Mouse (Mus musculus) CH12.LX (cell line): ENCODE measurements around the gene C1ql1. TPM values are rescaled to one million over a fixed set of nuclear protein-coding genes. Genes with fewer than 3 reads are reported as not detected.
A peak's percentile ranks its signal among the peaks of the same experiment; 100 is the strongest.

Source experiments
- DNase-seq: peaks from one replicate; pipeline ENCODE4 v3.0.0-alpha.2; 2013; ENCODE audit errors: extremely low read depth
- H3K27ac ChIP-seq: 2 replicates; pipeline ENCODE4 v1.5.1; 2012; ENCODE audit warnings: low read depth, mild to moderate bottlenecking, control low read depth, moderate library complexity; ENCODE audit not compliant: insufficient read depth
- H3K27me3 ChIP-seq: replicated peaks from 2 replicates; pipeline ENCODE3; 2012; ENCODE audit warnings: inconsistent platforms
- H3K36me3 ChIP-seq, 2 experiments: replicated peaks in 1 of 2; 2 replicates each; pipeline versions ENCODE3 to v1.6.1; 2012; ENCODE audit warnings: inconsistent platforms in 1 of 2, low read length in 1 of 2, mild to moderate bottlenecking in 1 of 2, mixed read lengths in 1 of 2, moderate library complexity in 1 of 2; ENCODE audit not compliant: control insufficient read depth in 1 of 2, insufficient read depth in 1 of 2
- H3K4me1 ChIP-seq, 2 experiments: 2 replicates each; pipeline ENCODE4 v1.6.1; 2012; ENCODE audit warnings: inconsistent platforms in 1 of 2, moderate library complexity in 1 of 2; ENCODE audit not compliant: insufficient read depth in 2 of 2, control insufficient read depth in 1 of 2
- H3K4me2 ChIP-seq: 2 replicates; pipeline ENCODE4 v1.6.1; 2012; ENCODE audit warnings: low read depth, mild to moderate bottlenecking, control low read depth; ENCODE audit not compliant: poor library complexity, insufficient read depth, severe bottlenecking
- H3K4me3 ChIP-seq, 3 experiments: fragments of 150-350 bp in 1 of 3; sonication (generic) in 1 of 3; replicated peaks in 1 of 3; 2 replicates each; pipeline versions ENCODE3 to v1.5.1; 2011 to 2012; ENCODE audit warnings: low read depth in 2 of 3, low read length in 2 of 3, mild to moderate bottlenecking in 2 of 3, moderate library complexity in 2 of 3, control low read depth in 1 of 3, improper control_type of control experiment in 1 of 3, inconsistent platforms in 1 of 3, mixed read lengths in 1 of 3; ENCODE audit not compliant: poor library complexity in 1 of 3
- H3K79me2 ChIP-seq: replicated peaks from 2 replicates; pipeline ENCODE4 v1.6.1; 2012; ENCODE audit warnings: mild to moderate bottlenecking, moderate library complexity; ENCODE audit not compliant: control insufficient read depth, poor library complexity, insufficient read depth, severe bottlenecking; ENCODE audit errors: extremely low read depth
- H3K9ac ChIP-seq: 2 replicates; pipeline ENCODE4 v1.6.1; 2012; ENCODE audit warnings: low read depth, mild to moderate bottlenecking, control low read depth, moderate library complexity; ENCODE audit not compliant: insufficient read depth
- H3K9me3 ChIP-seq: replicated peaks from 2 replicates; pipeline ENCODE3; 2012; ENCODE audit warnings: low read length, inconsistent platforms, mixed read lengths
- BHLHE40 ChIP-seq: IDR thresholded peaks from 2 replicates; pipeline ENCODE4 v1.6.1; 2011; ENCODE audit warnings: mild to moderate bottlenecking, low read depth, low read length, improper control_type of control experiment
- CHD1 ChIP-seq: IDR thresholded peaks from 2 replicates; pipeline ENCODE4 v1.6.1; 2012; ENCODE audit warnings: low read depth, low read length, improper control_type of control experiment, inconsistent platforms
- CHD2 ChIP-seq: IDR thresholded peaks from 2 replicates; pipeline ENCODE4 v1.6.1; 2011; ENCODE audit warnings: low read length, improper control_type of control experiment
- CTCF ChIP-seq, 2 experiments: IDR thresholded peaks in 1 of 2; conservative IDR thresholded peaks in 1 of 2; 2 replicates each; pipeline ENCODE4 v1.5.1; 2011 to 2012; ENCODE audit warnings: low read depth in 2 of 2, low read length in 2 of 2, improper control_type of control experiment in 1 of 2, inconsistent platforms in 1 of 2, mild to moderate bottlenecking in 1 of 2, moderate library complexity in 1 of 2
- E2F4 ChIP-seq: IDR thresholded peaks from 2 replicates; pipeline ENCODE4 v1.6.1; 2011; ENCODE audit warnings: low read depth, low read length, improper control_type of control experiment; ENCODE audit not compliant: insufficient replicate concordance
- ELF1 ChIP-seq: IDR thresholded peaks from 2 replicates; pipeline ENCODE4 v1.6.1; 2014; ENCODE audit warnings: low read depth, mild to moderate bottlenecking, inconsistent platforms, low read length, improper control_type of control experiment
- EP300 ChIP-seq: IDR thresholded peaks from 2 replicates; pipeline ENCODE4 v1.6.1; 2011; ENCODE audit warnings: low read length, improper control_type of control experiment
- ETS1 ChIP-seq: conservative IDR thresholded peaks from 2 replicates; pipeline ENCODE4 v1.6.1; 2012; ENCODE audit warnings: low read depth, mild to moderate bottlenecking, inconsistent platforms, low read length, improper control_type of control experiment, moderate library complexity
- GABPA ChIP-seq: IDR thresholded peaks from 2 replicates; pipeline ENCODE4 v1.6.1; 2012; ENCODE audit warnings: low read depth, low read length, improper control_type of control experiment, inconsistent platforms; ENCODE audit not compliant: insufficient replicate concordance
- HCFC1 ChIP-seq: IDR thresholded peaks from 2 replicates; pipeline ENCODE4 v1.6.1; 2012; ENCODE audit warnings: low read depth, mild to moderate bottlenecking, inconsistent platforms, low read length, improper control_type of control experiment
- IRF4 ChIP-seq: IDR thresholded peaks from 2 replicates; pipeline ENCODE4 v1.6.1; 2014; ENCODE audit warnings: low read depth, mild to moderate bottlenecking, inconsistent platforms, low read length, improper control_type of control experiment
- JUN ChIP-seq: IDR thresholded peaks from 2 replicates; pipeline ENCODE4 v1.6.1; 2011; ENCODE audit warnings: low read depth, mild to moderate bottlenecking, low read length, improper control_type of control experiment, moderate library complexity; ENCODE audit not compliant: insufficient read depth
- JUND ChIP-seq: conservative IDR thresholded peaks from 2 replicates; pipeline ENCODE4 v1.6.1; 2011; ENCODE audit warnings: low read depth, low read length, improper control_type of control experiment
- KAT2A ChIP-seq: IDR thresholded peaks from 2 replicates; pipeline ENCODE4 v1.6.1; 2012; ENCODE audit warnings: low read length, improper control_type of control experiment, inconsistent platforms; ENCODE audit not compliant: insufficient replicate concordance
- MAFK ChIP-seq: IDR thresholded peaks from 2 replicates; pipeline ENCODE4 v1.6.1; 2011; ENCODE audit warnings: low read length, improper control_type of control experiment; ENCODE audit not compliant: insufficient replicate concordance
- MAX ChIP-seq: IDR thresholded peaks from 2 replicates; pipeline ENCODE4 v1.6.1; 2011; ENCODE audit warnings: low read length, improper control_type of control experiment
- MAZ ChIP-seq: IDR thresholded peaks from 2 replicates; pipeline ENCODE4 v1.6.1; 2012; ENCODE audit warnings: low read depth, mild to moderate bottlenecking, inconsistent platforms, low read length, improper control_type of control experiment, moderate library complexity
- MEF2A ChIP-seq: IDR thresholded peaks from 2 replicates; pipeline ENCODE4 v1.6.1; 2014; ENCODE audit warnings: low read depth, mild to moderate bottlenecking, inconsistent platforms, low read length, improper control_type of control experiment, borderline replicate concordance
- MXI1 ChIP-seq: IDR thresholded peaks from 2 replicates; pipeline ENCODE4 v1.6.1; 2011; ENCODE audit warnings: mild to moderate bottlenecking, low read depth, low read length, improper control_type of control experiment
- MYC ChIP-seq: IDR thresholded peaks from 2 replicates; pipeline ENCODE4 v1.6.1; 2011; ENCODE audit warnings: low read depth, mild to moderate bottlenecking, improper control_type of control experiment, low read length
- NELFE ChIP-seq: IDR thresholded peaks from 2 replicates; pipeline ENCODE4 v1.6.1; 2011; ENCODE audit warnings: low read depth, low read length, improper control_type of control experiment
- NRF1 ChIP-seq: IDR thresholded peaks from 2 replicates; pipeline ENCODE4 v1.6.1; 2014; ENCODE audit warnings: low read depth, mild to moderate bottlenecking, inconsistent platforms, low read length, improper control_type of control experiment, moderate library complexity
- PAX5 ChIP-seq: IDR thresholded peaks from 2 replicates; pipeline ENCODE4 v1.6.1; 2012; ENCODE audit warnings: low read length, inconsistent platforms, mixed read lengths
- POLR2A ChIP-seq: IDR thresholded peaks from 2 replicates; pipeline ENCODE4 v1.6.1; 2011; ENCODE audit warnings: low read depth, mild to moderate bottlenecking, improper control_type of control experiment, low read length
- POLR2AphosphoS2 ChIP-seq: IDR thresholded peaks from 2 replicates; pipeline ENCODE4 v1.6.1; 2011; ENCODE audit warnings: low read depth, low read length, improper control_type of control experiment
- RAD21 ChIP-seq: IDR thresholded peaks from 2 replicates; pipeline ENCODE4 v1.6.1; 2011; ENCODE audit warnings: low read depth, mild to moderate bottlenecking, low read length, improper control_type of control experiment, moderate library complexity
- RCOR1 ChIP-seq: conservative IDR thresholded peaks from 2 replicates; pipeline ENCODE4 v1.6.1; 2012; ENCODE audit warnings: low read depth, mild to moderate bottlenecking, inconsistent platforms, low read length, improper control_type of control experiment
- SIN3A ChIP-seq: IDR thresholded peaks from 2 replicates; pipeline ENCODE4 v1.6.1; 2012; ENCODE audit warnings: low read length, improper control_type of control experiment, inconsistent platforms
- SMC3 ChIP-seq: IDR thresholded peaks from 2 replicates; pipeline ENCODE4 v1.6.1; 2011; ENCODE audit warnings: low read depth, low read length, improper control_type of control experiment
- TBP ChIP-seq: conservative IDR thresholded peaks from 2 replicates; pipeline ENCODE4 v1.6.1; 2011; ENCODE audit warnings: low read depth, low read length, improper control_type of control experiment
- TCF12 ChIP-seq: IDR thresholded peaks from 2 replicates; pipeline ENCODE4 v1.6.1; 2014; ENCODE audit warnings: low read depth, mild to moderate bottlenecking, inconsistent platforms, low read length, improper control_type of control experiment
- UBTF ChIP-seq: IDR thresholded peaks from 2 replicates; pipeline ENCODE4 v1.6.1; 2012; ENCODE audit warnings: low read depth, mild to moderate bottlenecking, inconsistent platforms, low read length, improper control_type of control experiment, moderate library complexity
- USF1 ChIP-seq: IDR thresholded peaks from 2 replicates; pipeline ENCODE4 v1.6.1; 2014; ENCODE audit warnings: low read depth, mild to moderate bottlenecking, inconsistent platforms, low read length, improper control_type of control experiment
- USF2 ChIP-seq: conservative IDR thresholded peaks from 2 replicates; pipeline ENCODE4 v1.6.1; 2011; ENCODE audit warnings: low read depth, low read length, improper control_type of control experiment
- ZC3H11A ChIP-seq: IDR thresholded peaks from 2 replicates; pipeline ENCODE4 v1.6.1; 2012; ENCODE audit warnings: low read depth, mild to moderate bottlenecking, inconsistent platforms, low read length, improper control_type of control experiment
- ZKSCAN1 ChIP-seq: IDR thresholded peaks from 2 replicates; pipeline ENCODE4 v1.6.1; 2012; ENCODE audit warnings: low read depth, inconsistent platforms, low read length, improper control_type of control experiment, borderline replicate concordance
- ZMIZ1 ChIP-seq: IDR thresholded peaks from 2 replicates; pipeline ENCODE4 v1.6.1; 2012; ENCODE audit warnings: low read depth, mild to moderate bottlenecking, inconsistent platforms, low read length, improper control_type of control experiment
- ZNF384 ChIP-seq: IDR thresholded peaks from 2 replicates; pipeline ENCODE4 v1.6.1; 2012; ENCODE audit warnings: low read depth, low read length, improper control_type of control experiment, inconsistent platforms
- dilution Hi-C: fragments of 300-500 bp; cut with MboI; formaldehyde crosslinking; loops from 2 replicates; pipeline ENCODE4 v1.14.3; 2020; ENCODE audit warnings: low sequenced_read_pairs; ENCODE audit not compliant: extremely low pct_unique_long_range_greater_than_20kb, extremely low pct_ligation_motif_present
- in situ Hi-C: fragments of 300-500 bp; cut with MboI; formaldehyde crosslinking; loops from 3 replicates; pipeline ENCODE4 v1.14.3; 2019; ENCODE audit warnings: low sequenced_read_pairs, low pct_ligation_motif_present, low pct_unique_long_range_greater_than_20kb, mixed read lengths
- polyA plus RNA-seq: library from polyadenylated mRNA; unstranded; fragments of >175 nt; gene quantifications from 2 replicates; pipeline ENCODE4 v1.2.1, GENCODE M21; 2012; ENCODE audit warnings: low read depth; ENCODE audit not compliant: insufficient read length
- total RNA-seq, 2 experiments: library from RNA; depleted of rRNA; stranded (reverse); fragments of 300-350 nt in 1 of 2; fragments of >200 nt in 1 of 2; gene quantifications; 2 replicates each; pipeline ENCODE4 v1.2.3; 2012 to 2014

The C1ql1 gene
- total and polyA plus RNA-seq, 3 experiments: not detected

- H3K27me3 ChIP-seq: peaks cover 18% of the 10 kb centered on the region
- H3K4me3 ChIP-seq: no peak overlapping the region
- no peak; the same call in 1 of the 2 replicates for TF ChIP-seq SMC3
- TF ChIP-seq HCFC1: peak; percentile 51
- no peak for TF ChIP-seq TBP
- no peak for TF ChIP-seq GABPA
- TF ChIP-seq CHD2: peak; percentile 71
- no peak for TF ChIP-seq RAD21
- TF ChIP-seq MXI1: peak; percentile 74; the same call in 1 of the 2 replicates
- no peak for TF ChIP-seq USF2
- no peak for TF ChIP-seq CTCF (conservative IDR thresholded peaks at IDR 0.05 in 1 of 2, IDR thresholded peaks at IDR 0.05 in 1 of 2; ENCODE audit: low read depth in 2 of 2, low read length in 2 of 2)
- no peak for TF ChIP-seq ZC3H11A
- TF ChIP-seq EP300: peak; percentile 95
- TF ChIP-seq NELFE: no peak
- peak; percentile 36; the same call in 1 of the 2 replicates for TF ChIP-seq JUN
- TF ChIP-seq KAT2A: no peak
- peak; percentile 90 for TF ChIP-seq ETS1
- peak; percentile 91 for TF ChIP-seq MAX
- peak; percentile 98 for TF ChIP-seq IRF4
- TF ChIP-seq POLR2AphosphoS2: no peak
- TF ChIP-seq BHLHE40: peak; percentile 94
- TF ChIP-seq CHD1: no peak
- 0 out of 2 replicates have a peak, but pooled peaks have one; percentile 34 for TF ChIP-seq JUND
- TF ChIP-seq E2F4: 0 out of 2 replicates have a peak, but pooled peaks have one; percentile 6
- peak; percentile 97 for TF ChIP-seq MAFK
- TF ChIP-seq SIN3A: peak; percentile 90
- TF ChIP-seq USF1: no peak
- TF ChIP-seq RCOR1: peak; percentile 76
- TF ChIP-seq ZMIZ1: no peak
- TF ChIP-seq PAX5: no peak
- TF ChIP-seq UBTF: no peak; the same call in 1 of the 2 replicates
- TF ChIP-seq MAZ: 0 out of 2 replicates have a peak, but pooled peaks have one; percentile 61
- peak; percentile 93 for TF ChIP-seq MYC
- peak; percentile 89; the same call in 1 of the 2 replicates for TF ChIP-seq TCF12
- TF ChIP-seq NRF1: 0 out of 2 replicates have a peak, but pooled peaks have one; percentile 2
- TF ChIP-seq ELF1: peak; percentile 52
- peak; percentile 35; the same call in 1 of the 2 replicates for TF ChIP-seq POLR2A
- TF ChIP-seq ZNF384: peak; percentile 60
- TF ChIP-seq MEF2A: peak; percentile 96
- TF ChIP-seq ZKSCAN1: no peak
- dilution Hi-C loops: no loop called here
- H3K79me2 ChIP-seq: no peaks in the 10 kb centered on the region
- H3K4me1 ChIP-seq: peaks cover 13 to 38% of the 10 kb centered on the region in 2 experiments
- peak; percentile 83 for DNase-seq
- no peaks in the 10 kb centered on the region for H3K36me3 ChIP-seq
- no peak overlapping the region for H3K27ac ChIP-seq
- H3K9me3 ChIP-seq: peaks cover 5% of the 10 kb centered on the region
- peak overlapping the region; percentile 59 for H3K4me2 ChIP-seq
- H3K9ac ChIP-seq: no peak overlapping the region
- in situ Hi-C loops: loop anchor here (5.0 kb wide), 1 partner anchor 33 kb away; no protein-coding TSS in a partner anchor
Measured at GRCm38 (mm10) chr11:102930672-102931071, 15.8 kb downstream of the C1ql1 start.
